Mouse (Mus musculus) lung, postnatal 4 days (tissue): ENCODE measurements around the gene Med16.

Source experiments
- DNase-seq, 2 experiments: peaks; one replicate each; pipeline ENCODE4 v3.0.0; 2021

Med16 gene

DNA sequence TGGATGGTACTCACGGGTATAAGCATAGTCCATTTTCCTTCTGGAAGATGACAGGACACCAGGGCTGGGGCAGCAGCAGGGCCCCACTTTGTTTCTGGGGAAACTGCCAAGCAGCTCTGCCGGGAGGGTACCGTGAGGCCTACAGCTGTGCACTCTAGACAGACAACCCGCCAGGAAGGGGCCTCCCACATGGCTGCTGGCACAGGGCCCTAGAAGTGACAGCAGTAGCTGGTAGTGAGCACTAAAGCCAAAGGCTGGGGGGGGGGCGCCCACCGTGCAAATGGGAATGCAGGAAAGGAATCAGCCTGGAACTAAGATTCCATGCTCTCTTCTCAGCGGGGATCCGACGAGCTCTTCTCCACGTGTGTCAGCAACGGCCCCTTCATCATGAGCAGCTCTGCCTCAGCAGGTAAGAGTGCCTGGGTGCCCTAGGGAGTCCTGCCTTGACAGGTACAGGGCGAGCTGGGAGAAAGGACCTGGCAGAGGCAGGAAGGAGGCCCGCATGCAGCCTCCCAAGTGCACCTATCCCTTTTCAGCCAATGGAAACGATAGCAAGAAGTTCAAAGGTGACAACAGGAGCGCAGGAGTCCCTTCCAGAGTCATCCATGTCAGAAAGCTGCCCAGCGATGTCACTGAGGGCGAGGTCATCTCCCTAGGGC lies 50.2 kb downstream of the Med16 start:
- peak; percentile 80 to 92 for DNase-seq

DNA sequence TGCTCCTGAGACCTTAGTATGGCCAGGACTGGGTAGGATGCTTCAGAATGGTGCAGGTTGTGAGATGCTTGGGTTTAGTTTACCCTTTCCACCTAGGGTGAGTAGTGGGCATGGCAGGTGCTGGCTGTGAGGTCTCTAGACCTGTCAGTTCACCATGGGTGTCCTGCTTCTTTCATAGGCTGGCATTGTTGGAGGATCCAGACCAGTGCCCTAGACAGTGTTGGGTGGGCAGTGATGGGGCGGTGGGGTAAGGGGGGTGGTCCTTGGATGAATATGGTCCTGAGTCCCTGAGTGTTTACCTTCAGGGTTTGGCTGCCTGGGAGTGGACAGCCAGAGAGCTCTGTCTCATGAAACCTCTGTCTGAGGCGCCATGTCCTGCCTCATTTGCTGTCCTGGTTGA lies 50.8 kb downstream of the Med16 start:
- no peak for DNase-seq

DNA sequence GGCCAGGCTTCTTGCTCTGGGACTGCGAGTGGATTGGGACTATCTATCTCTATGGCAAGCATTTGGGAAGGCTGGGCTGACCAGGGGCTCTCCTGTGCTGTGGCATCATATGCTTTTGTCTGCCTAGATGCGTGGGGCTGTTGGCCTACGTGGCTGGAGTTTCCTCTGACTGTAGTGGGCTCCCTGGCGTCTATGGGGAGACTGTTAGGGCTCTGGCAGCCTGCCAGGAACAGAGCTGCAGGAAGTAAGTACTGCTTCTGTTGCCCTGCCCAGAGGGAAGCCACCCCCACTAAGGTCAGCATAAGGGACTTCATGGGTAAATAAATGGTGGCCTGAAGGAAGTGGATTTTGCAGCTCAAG lies 51.3 kb downstream of the Med16 start:
- DNase-seq = peak; percentile 85 to 92

DNA sequence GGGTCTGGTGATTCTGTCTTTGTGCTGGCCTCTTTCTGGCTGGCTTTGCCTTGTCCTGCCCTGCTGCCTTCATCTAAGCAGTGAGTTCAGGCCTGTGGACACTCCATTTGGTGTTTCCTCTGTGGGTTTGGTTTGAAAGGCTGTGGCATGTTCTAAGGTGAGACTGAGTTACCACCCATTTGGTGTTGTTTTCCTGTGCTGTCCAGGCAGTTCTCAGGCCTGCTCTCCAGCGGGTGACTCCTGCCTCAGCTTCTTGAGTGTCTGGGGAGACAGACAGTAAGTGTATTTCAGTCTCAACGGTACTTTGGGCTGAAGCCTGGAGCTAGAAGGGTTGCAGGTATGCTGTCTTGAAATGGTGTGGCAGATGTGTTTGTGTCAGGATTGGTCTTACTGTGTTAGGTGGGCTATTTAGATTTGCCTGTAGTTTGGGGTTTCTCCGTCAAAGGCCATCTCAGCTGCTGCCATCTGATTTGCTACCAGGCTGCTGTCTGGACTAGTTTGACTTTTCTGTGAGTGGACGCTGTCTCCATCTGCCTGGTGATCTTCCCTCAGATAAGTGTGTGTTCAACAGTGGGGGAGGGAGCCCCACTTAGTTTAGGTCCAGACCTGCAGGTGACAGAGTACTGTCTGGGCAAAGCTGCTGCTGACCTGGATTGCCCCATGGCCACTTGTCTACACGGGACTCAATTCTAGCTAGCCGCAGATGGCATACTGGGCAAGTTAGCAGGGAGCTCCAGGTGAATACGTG lies 51.8 kb downstream of the Med16 start:
- DNase-seq = no peak

DNA sequence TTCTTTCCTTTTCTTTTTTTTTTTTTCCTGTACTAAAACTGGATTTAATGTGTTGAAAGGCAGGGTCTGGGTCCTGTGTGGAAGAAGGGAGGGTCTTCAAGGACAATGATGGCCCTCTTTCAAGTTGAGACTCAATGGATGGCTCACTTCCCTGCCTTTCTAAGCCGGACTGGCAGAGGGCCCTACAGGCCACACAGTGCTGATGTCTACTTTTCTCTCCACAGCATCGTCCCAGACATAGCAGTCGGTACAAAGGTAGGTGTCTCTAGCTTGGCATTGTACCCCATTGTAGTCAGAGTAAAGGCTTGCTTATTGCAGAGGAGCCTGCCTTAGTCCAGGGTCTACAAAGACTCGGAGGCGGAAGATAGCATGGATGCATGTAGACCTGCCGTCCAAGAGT lies 52.4 kb downstream of the Med16 start:
- DNase-seq = no peak

DNA sequence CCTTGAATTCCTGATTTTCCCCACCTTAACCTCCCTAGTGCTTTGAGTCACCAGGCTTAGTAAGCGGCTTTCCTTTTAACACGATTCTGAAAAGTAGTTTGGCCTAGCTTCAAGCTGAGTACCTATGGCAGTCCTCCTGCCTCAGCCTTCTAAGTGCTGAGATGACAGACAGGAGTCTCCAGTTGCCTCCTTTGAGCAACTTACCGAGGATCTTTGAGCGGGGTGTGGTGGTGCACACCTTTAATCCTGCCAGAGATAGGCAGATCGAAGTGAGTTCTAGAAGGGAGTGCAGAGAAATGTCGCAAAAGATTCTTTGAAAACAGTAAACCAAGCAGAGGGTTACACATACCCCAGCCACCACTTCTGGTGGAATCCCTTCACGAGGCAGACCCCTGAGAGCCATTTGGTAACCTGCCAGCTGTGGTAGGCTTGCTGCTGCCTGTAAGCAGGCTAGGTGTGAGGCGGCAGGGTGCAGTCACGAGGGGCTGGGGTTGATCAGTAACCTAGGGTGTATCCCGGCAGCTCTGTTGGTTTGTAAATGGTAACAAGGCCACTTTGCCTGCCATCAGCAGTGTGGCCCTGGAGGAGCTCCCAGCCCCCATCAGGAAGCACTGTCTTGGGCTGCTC lies 53.1 kb downstream of the Med16 start:
- peak in 1 of 2 experiments; percentile 73 for DNase-seq

DNA sequence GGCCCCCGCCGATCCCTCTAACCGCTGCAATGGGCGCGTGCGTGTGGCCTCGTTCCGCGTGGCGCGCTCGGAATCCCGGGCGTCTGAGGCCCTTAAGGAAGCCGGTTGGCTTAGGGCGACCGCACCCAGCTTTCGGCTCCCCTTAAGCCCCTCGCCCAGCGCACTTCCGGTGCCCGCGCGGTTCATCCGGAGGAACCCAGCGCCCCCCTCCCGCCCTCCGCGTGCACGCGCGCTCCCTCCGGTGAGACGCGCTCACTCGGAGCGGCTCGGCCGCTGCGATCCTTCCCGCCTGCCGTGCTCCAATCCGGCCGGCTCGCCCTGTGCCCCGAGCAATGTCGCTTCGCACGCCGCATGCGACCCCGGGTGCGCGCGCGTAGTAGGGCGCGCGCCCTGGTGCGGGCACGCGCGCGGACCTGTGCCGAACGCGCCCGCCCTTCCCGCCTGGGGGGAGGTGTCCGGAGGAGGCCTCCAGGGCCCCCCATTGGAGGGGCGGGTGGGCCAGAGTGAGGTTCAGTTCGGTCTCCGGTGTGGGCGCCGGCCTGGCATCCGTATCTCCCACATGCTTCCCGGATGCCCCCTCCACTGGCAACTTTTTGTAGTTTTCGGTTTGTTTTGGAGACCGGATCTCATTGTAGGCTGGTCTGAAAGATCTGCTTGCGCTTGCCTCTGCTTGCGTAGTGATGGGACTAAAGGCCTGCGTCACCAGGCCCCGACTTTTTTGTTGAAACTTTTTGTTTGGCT lies 53.8 kb downstream of the Med16 start:
- peak; percentile 84 to 87 for DNase-seq

DNA sequence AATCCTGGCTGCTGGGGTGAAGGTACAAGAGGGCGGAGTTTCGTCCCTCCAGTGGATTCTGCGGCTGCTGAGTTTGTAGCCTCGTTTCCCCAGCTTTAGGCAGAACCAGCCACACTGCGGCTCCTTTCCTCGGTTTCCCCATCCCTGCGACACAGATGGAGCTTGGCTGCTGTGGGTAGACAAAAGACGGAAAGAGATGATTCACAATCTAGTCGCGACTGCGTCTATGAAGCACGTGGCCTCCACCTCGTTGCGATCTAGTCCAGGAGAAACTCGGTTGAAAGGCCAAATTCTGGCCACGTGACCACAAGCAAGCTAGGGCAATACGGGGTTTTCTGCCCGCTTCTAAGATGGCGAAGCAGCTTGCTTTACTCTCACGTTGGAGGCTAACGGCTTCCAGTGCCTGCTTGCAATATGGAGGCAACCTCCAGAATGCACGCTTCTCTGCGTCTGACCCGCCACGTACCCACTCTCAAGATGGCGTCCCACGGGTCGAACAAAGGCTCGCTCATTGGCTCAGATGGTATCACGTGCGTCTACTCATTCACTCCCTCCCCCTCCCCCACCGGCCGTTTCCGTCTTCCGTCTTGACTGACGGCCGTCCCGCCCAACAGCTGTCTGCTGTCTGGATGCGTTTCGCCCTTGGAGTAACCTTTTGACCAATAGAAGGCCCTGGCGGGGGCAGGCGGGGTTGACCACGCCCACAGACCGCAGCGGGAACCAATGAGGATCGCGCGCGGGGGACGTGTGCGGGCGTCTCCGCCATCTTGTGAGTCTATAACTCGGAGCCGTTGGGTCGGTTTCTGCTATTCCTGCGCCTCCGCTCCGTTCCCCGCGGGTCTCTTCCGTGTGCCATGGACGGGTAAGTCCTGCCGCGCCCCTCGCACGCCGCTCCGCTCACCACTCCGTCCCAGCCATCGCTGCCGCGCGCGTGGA lies 54.6 kb downstream of the Med16 start, which contains the start of gene Ptbp1:
Gene Ptbp1 (plus strand): TSS at position 568 of the 936 bp plus-strand sequence.
- peak; percentile 99 to 100 for DNase-seq

DNA sequence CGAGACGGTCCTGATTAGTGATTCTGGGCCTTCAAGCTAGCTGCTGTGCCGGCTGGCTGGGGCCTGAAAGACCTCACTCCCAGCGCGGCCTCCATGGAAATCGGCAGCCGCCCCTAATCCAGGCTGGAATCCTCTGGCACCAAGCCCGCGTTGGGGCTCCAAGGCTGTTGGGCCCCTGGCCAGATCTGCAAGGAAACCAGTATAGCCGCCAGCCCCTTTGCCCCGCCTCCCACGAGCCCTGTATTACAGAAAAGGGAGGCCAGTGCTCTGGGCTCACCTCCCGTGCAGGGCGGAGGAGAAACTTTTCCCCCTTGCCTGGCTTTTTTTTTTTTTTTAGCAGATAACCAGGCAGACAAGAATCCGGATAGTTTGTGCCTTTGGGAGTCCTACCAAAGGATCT lies 55.3 kb downstream of the Med16 start:
- DNase-seq = peak; percentile 98

DNA sequence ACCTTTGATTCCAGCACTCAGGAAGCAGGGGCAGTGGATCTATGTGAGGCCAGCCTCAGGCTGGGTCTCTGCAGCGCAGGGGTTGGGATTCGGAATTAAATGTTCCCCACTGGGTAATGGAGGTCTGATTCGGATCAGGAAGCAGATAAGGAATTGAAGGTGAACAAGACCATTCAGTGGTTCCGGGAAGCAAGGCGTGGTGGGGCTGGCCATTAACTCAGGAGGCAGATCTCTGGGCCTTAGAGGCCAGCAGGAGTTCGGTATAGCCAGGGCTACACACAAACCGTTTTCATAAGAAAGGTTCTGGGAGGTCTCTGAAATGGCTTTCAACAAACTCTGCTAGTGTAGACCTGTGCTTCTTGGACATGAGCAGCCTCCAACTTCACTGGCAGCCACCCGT lies 55.9 kb downstream of the Med16 start:
- DNase-seq = no peak

DNA sequence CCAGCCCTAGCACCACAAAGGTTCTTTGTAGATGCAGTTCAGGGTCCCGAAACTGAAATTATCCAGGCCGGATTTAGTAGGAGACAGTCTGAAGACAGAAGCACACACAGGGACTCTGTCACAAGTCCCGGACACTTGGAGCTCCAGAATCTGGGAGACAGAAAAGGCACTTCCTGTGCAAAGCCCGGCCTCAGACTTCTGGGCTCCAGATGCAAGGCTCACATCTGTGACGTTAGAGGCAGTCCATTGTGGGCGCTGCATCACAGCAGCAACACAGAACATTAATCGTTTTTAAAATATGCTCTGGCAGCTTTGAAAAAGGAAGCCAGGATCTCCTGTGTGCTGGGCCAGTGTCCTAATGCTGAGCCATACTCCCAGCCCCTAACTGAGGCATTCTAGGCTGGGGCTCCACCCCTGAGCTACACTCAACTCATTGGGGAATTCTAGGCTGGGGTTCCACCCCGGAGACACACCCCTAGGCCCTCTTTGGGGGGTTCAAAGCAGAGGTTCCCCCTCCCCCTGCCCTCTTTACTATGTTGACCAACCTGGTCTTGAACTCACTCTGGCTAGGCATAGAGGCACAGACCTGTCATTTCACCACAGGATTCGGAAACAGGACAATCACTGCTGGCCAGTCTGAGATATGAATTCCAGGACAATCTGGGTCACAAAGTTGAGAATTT lies 56.5 kb downstream of the Med16 start:
- peak; percentile 74 to 84 for DNase-seq

DNA sequence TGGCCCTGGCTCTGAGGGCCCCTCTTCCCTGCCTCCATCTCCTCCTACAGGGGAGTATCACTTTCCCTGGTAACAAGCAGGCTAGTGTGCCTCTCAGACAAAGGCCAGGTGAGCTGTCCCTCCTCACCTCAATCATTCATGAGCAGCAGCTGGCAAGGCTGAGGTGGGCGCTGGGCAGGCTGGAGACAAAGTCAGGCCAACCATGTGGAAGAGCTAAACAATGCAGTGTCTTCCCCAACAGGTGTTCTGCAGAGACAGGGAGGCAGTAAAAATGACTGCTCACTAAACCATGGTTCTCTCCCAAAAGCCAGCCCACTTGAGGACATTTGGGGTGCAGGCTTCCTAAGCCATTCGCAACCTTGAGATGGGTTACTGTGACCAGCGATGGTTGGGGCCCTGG lies 57.1 kb downstream of the Med16 start:
- no peak for DNase-seq

DNA sequence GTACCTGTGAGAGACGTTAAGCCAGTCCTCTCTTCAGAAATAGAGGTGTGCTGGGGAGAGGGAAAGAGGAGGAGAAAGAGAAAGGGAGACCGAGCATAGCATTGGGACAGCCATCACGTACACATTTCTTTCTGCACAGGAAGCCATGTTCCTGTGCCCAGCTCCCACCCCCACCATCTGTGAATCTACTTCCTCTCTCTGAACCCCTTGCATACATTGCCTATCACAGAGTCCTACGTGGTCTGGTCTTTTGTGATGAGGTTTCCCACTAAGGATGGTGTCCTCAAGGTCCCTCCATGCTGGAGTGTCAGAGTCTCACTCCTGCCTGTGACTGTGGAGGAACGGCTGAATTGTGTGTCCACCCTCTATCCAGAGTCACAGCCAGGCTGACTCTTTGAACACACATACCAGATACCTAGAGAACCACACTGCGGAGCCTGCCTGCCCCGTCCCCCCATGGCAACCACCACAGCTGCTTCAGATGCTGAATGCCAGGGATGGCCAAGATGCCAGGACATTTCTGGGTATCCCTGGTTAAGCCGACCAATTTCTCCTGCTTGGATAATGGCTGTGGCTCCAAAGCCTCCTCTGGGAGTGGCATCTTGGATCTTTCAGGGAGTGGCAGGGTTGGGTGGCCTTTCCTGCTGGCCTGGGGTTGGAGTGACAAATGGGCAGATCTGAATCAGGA lies 58.6 kb downstream of the Med16 start:
- DNase-seq = peak; percentile 22 to 24

DNA sequence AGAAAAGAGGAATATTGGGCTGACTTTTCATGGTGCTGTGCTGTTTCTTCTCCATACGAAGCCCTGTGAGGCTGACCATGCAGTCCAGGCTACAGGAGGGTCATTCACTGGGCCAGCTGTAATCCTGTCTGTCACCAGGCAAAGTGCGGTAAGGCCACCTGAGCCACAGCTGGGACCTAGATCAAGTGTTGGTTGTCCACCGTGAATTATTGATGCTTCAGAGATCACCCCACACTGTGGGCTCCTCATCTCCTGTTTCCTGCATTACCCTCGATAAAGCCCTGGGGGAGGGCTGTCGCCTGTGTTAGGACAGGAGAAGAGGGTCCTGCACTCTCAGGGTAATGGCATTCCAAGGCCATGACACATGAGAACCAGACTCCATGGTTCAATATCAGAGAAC lies 62.2 kb downstream of the Med16 start:
- no peak for DNase-seq
